Mouse (Mus musculus) frontal cortex, postnatal 14 days (tissue): ENCODE results near the gene Eif4a1.

Experiments
- DNase-seq, 2 experiments: peaks; one replicate each; pipeline ENCODE4 v3.0.0; 2022; ENCODE audit warnings: low spot score in 2 of 2

Eif4a1 gene

GRCm38 (mm10) chr11:69699595-69699994 lies 27.4 kb upstream of the Eif4a1 start:
- no peak for DNase-seq

- no peak for DNase-seq
Measured at GRCm38 (mm10) chr11:69698574-69698973, 26.4 kb upstream of the Eif4a1 start.

- DNase-seq, result no peak
Measured at GRCm38 (mm10) chr11:69697396-69697795, 25.2 kb upstream of the Eif4a1 start.

- DNase-seq, result no peak
Measured at GRCm38 (mm10) chr11:69695361-69696181, 23.3 kb upstream of the Eif4a1 start, which contains the start of the genes Tnfsf12 and Tnfsfm13. TSS of gene Tnfsf12 (minus strand) at chr11:69695849. TSS of gene Tnfsfm13 (minus strand) at chr11:69696098.

DNA sequence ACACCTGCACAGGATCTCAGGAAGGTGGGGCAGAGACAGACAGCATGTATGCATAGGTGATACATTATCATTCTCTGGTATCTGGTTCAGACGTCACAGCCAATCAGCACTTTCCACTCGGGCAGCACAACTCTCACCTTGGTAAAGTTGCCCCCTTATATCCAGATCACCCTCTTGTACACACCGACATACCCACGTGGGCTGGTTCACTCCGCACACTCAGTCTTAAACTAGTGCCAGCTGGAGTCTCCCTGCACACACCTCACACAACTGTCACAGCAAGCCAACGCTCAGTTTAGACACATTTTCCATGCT lies 22.8 kb upstream of the Eif4a1 start:
- DNase-seq, result no peak

DNA sequence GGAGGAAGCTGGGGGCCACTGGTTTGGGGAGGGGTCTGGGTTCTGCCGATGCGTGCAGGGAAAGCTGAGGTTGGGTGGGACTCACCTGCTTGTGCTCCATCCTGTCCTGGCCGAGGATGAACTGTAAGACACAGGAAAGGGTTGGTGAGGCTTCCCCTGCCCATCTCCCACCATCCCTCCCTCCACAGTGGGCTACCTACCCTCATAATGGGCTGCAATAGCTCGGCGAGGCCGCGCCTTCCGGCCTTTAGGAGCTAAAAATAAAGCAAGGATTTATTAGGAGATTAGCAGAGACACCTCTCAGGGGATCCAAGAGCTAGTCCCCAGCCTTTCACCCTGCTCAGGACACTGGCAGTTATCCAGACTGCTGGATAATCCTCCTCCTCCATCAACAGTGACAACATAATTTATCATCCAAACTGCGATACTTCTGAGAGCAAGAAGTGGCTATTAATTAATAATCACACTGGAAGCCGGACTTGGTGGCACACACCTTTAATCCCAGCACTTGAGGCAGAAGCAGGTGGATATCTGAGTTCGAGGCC lies 21.3 kb upstream of the Eif4a1 start:
- no peak for DNase-seq

GRCm38 (mm10) chr11:69692863-69693262 lies 20.6 kb upstream of the Eif4a1 start:
- DNase-seq, result no peak

GRCm38 (mm10) chr11:69692196-69692811 lies 20.1 kb upstream of the Eif4a1 start:
- no peak for DNase-seq

GRCm38 (mm10) chr11:69689891-69690290 lies 17.7 kb upstream of the Eif4a1 start:
- no peak for DNase-seq

DNA sequence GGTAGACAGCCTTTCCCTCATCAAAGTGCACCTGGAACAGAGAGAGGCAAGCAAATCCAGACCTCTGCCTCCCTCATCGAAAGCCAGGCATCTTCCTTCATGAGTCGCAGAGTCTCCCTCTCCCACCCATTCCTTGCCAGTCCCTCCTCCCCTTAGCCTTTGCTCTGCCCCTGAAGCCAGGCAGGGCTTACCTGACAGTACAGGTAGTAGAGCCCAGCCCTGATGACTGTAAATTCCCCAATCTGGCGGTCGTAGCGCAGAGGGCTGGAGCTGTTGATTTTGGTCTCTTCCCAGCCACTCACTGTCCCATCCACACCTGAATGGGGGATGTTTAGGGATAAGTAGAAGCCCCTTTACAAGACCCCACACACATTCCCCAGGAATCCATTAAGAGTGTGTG lies 14.8 kb upstream of the Eif4a1 start:
- DNase-seq, result no peak

DNA sequence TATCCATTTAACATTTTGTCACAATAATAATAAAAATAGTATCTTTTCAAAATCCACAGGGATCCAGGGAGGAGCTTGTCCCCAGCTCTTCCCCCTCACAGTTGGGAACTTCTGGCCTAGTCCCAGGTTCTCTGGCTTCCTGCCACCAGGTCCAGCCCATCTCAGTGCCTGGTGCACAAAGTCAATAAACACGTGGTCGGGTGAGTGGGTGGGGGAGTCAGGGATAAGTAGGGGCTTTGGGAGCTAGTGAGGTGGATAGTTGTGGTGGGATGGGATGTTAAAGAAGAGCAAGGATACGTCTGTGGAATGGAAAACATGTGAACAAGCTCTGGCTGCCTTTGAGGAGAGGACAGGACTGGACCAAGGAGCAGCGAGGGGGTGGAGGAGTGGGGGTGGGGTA lies 14.2 kb upstream of the Eif4a1 start:
- DNase-seq, result no peak

GRCm38 (mm10) chr11:69685526-69686148 lies 13.4 kb upstream of the Eif4a1 start, which contains the start of gene Tnfsf13:
TSS of gene Tnfsf13 (minus strand) at chr11:69685784.
- no peak for DNase-seq

DNA sequence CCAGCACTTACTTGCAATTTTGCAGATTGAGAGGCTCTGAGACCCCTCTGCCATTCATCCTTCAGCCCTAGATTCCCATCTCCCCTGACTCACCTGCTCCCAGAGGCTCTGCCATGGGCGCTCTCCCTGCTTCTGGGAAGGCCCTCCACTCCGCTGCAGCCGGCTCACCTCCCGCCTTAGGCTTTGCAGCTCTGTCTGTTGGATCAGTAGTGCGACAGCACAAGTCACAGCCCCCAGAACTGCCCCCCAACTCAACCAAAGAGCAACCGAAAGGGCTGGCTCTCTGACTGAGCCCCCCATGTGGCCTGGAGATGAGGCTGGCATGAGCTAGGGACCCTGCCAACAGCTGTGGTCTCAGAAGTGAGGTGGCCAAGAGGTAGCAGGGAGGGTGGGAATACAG lies 12.7 kb upstream of the Eif4a1 start:
- no peak for DNase-seq

DNA sequence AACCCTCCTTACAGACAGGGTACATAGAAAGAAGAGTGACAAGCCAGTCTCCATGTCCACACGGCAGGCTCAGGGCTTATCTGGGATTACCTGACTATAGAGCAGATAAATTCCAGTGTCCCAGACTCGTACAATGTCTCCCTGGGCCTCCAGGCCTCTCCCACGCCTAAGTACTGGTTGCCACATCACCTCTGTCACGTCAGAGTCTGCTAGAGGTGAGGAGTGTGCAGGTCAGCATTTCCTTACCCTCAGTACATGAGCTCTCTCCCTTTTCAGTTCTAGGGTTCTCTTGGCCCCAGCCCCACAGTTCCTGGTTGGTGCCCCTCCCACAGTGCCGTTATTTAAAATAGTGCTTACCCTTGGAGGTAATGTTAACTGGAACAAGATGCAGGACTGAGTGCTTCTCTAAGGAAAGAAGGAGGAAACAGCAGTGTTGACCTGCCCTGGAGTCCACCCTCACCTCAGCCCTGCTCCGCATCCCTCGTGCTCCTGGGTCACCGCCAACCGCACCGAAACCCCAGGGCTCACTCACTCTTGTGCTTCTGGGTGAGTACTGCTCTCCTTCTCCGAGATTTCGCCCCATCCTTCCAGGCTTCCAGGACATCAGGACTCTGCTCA lies 12.0 kb upstream of the Eif4a1 start:
- DNase-seq, result no peak

DNA sequence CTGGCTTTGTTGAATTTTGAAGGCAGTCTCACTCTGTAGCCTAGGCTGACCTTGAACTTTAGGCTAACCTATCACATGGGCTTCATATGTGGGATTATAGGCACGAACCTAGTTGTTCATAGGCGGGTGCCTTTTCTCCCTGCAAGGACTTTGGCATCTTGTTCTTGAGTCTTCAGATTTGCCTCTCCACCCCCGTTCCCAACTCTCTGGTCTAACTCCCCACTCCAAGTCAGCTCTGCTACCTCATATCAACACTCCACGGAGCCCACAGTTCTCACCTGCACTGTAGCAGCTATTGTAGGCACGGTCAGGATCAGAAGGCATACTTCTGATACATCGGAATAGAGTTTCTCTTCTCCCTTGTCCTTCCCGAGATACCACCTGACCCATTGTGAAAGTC lies 11.4 kb upstream of the Eif4a1 start:
- no peak for DNase-seq

GRCm38 (mm10) chr11:69682840-69683533 lies 10.8 kb upstream of the Eif4a1 start:
- peak; percentile 74 to 88 for DNase-seq

DNA sequence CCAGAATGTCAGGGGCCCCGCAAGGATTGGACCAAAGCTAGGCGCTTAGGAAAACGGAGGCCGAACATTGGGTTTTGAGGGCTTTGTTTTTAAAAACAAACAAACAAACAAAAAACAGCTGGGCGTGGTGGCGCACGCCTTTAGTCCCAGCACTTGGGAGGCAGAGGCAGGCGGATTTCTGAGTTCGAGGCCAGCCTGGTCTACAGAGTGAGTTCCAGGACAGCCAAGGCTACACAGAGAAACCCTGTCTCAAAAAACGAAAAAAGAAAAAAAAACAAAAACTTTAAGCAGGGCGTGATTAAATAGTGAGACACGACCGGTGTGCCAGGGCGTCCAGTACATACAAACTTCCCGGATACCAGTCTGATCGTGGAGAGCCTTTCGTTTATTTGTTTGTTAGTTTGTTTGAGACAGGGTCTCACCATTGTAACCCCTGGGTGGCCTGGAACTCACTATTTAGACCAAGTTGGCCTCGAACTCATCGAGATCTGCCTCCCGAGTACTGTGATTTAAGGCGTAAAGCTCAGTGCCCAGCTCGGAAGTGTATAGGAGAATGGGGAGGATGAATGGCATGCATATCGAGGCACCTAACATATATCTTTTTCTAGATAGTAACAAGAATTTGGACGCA lies 10.1 kb upstream of the Eif4a1 start:
- no peak for DNase-seq

DNA sequence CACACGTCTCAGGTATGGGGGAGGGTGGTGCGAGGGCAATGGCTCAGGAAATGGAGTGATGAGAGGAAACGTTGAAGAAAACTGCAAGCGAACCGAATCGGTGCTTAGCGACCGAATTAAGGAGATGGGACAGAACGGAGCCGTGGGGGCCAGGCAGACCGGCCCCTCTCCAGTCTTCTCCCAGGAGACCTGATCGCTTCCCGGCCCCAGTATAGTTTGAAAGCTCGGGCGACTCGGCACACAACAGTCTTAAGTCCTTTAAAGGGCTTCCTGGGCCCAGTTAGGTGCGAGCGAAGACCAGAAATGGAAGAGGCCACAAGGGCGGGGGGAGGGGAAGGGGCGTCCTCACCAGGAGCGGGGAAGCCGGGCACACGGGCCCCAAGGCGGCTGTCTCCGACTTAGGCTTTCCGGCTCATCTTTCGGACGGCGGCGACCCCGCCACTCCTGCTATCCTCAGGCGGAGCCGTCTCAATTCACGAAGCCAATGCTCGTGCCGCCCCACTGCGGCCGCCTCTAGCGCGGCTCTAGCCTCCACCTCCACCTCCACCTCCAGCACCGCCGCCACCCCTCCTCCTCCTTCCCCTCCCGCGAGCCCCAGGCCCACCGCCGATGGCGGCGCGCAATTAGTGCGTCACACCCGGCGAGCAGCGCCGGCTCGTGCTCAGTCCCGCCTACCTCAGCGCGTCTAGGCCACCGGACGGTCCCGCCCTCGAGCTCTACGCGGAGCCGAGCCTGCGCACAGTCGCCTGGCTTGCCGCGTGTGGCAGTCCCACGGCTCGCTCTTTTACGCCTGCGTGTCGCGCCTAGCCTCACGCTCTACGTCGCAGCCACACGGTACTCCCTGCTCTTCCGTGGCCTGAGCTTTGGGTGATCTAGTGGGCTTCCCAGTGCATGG lies 9.3 kb upstream of the Eif4a1 start, which contains the start of gene Senp3:
Senp3 (minus strand) TSS at position 771 of the 895 bp plus-strand sequence.
- peak; percentile 94 to 95 for DNase-seq

- DNase-seq, result no peak
Measured at GRCm38 (mm10) chr11:69680136-69680855, 8.1 kb upstream of the Eif4a1 start.
